Mouse (Mus musculus): ENCODE measurements around the gene Rnf212b. TPM values are rescaled to one million over a fixed set of nuclear protein-coding genes. Genes with fewer than 3 reads are reported as not detected.
"Not testable (repeated sequence)": the region's sequence is repeated elsewhere in the genome, so short reads cannot be mapped to it uniquely, and the experiment has no call there.

Gene Rnf212b
- total RNA-seq (2021), result not detected

DNA sequence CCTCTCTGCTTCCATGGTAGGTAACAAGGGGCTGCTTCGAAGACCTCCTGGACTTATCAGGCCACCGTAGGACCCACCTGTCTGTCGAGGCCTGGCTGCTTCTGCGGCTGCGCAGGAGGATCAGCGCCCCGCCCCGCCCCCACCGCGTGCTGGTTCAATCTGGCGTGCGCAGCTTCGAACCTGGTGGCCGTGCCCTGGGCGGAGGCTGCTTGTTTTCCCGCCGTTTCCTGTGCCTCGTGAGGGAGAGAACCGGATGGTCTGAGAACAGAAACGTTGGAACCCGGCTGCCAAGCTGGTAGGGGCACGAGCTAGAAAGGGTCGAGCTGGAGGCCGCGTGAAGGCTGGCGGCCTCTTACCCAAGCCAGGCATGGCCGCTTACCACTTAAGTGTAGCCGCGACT lies at the start of gene Rnf212b:
Gene Rnf212b (plus strand): TSS at position 151 of the 400 bp plus-strand sequence.
- DNase-seq, result no peak

GRCm38 (mm10) chr14:54766937-54767336 lies 47.0 kb upstream of the Rnf212b start:
- DNase-seq, result not testable (repeated sequence)

- DNase-seq, result no peak
Measured at GRCm38 (mm10) chr14:54768314-54769067, 45.5 kb upstream of the Rnf212b start.

DNA sequence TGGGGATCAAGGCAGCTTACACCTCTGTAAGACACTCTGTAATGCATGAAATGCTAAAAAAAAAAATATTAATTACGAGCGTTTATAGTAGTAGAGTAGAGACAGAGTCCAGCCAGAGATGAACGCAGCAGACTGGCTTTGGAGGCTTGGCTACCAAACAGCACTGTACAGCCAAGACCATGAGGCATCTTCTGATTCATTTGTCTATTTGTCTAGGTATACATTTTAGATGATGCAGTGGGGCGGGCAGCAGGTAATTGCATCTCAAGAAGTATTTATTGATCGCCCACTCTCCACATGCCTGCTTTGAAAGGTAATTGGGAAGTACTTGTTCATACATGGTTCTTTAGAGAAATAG lies 44.9 kb upstream of the Rnf212b start:
- DNase-seq, result no peak

DNA sequence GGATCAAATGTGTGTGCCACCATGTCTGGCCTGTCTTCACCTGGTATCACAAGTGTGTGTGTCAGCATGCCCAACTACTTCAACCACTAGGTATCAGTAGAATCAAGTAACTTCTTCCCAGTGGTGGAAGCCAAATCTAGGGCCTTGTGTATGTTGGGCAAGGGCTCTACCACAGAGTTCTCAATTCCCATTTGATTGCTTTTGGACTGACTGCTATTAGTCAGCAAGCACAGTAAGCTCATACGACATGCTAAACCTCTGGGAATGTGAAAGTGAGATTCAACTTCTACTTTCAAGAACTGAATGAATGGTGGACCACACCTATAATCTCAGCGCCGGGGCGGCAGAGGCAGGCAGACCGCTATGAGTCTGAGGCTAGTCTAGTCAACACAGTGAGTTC lies 43.6 kb upstream of the Rnf212b start:
- DNase-seq, result no peak

DNA sequence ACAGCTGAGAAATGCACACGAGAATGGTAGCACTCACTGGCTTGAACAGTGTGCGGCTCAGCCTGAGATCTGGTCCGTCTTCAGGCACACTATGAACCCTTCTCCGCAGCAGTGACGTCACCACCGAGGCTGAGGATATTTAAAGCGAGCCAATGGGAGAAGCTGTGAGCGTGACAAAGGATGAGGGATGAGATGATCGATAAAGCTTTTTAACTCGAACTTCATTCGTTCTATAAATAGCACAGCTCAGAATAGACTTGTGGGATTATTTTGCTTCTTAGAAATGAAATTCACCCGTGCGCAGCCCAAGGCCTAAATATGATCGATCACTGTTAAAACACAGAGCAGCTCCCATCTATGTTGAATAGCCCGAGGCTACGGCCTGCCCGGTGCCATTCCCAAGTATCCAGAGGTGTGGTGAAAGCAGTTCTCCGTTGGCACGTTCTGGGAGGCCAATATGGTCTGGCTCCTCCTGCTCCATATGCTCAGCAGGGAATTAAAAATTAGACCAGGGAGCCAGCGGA lies 41.5 kb upstream of the Rnf212b start:
- no peak for DNase-seq

DNA sequence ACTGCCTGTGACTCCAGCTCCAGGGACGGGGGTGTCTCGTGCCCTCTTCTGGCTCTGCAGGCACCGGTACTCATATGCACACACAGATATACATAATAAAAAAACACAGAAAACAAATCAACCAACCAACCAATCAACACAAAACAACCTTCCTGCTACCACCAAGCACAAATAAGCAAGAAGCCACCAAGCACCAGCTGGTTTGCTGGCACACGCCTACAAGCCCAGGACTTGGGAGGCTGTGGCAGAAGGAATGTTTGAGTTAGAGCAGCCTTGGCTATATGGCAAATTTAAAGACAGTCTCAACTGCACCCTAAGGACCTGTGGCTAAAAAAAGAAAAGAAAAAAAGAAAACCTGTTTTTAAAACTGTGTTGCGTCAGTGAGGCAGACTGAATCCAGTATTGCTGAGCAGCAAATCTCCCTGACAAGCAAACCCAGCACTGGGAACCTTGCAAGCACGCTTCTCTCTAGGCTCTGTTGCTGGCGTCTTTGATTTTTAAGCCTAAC lies 38.4 kb upstream of the Rnf212b start:
- no peak for DNase-seq

DNA sequence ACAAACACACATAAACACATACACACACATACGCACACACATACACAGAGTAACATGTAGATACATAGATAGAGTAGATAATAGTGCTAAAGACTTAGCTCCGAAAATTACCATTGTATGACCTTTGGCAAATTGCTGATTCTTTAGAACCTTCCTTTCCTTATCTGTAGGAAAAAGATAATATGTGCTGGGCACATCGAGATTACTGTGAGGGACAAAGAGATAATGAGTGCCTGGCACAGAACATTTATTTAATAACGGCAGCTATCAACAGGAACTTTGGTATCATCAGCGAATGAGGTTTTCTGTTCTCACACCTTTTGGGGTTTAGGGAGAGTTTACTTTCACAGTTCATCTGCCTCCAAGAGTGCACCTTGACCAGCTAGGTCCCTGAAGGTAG lies 37.2 kb upstream of the Rnf212b start:
- no peak for DNase-seq

GRCm38 (mm10) chr14:54777893-54778292 lies 36.0 kb upstream of the Rnf212b start:
- DNase-seq, result no peak

- DNase-seq, result no peak
Measured at GRCm38 (mm10) chr14:54780084-54780483, 33.9 kb upstream of the Rnf212b start.

DNA sequence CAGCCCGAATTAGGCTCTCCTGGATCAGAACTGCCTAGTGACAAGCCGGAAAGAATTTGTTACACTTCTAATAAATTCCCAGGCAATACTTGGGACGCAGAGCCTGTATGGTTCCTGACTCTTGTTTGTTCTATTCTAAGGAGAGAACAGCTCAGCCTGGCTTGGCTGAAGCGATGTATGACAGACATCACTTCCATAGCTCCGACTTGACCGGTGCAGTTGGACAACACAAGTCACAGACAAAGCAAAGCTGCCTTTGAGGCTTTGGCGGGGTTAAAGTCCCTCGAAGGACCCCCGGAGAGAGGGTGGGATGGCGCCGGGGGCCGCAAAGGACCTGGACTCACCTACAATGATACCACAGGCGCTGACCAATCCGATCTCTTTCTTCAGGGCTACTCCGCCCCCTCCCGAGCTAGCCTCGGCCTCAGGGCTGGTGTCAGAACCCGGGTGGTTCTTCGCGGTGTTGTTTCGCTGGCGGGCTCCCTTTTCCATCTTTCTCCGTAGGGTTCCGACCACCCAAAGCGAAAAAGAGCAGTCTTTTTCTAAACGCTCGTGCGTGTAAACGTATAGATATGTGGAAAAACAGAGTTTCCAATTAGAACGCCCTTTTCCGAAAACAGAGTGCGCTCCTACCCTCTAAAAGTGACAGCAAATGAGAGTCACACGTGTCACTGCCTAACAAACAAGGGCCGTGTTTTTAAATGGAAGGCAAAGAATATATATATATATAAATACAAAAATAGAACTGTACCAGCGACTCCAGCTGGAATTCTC lies 32.9 kb upstream of the Rnf212b start:
- DNase-seq, result peak; percentile 38

- peak; percentile 37 for DNase-seq
Measured at GRCm38 (mm10) chr14:54781610-54782365, 32.2 kb upstream of the Rnf212b start, which contains the start of gene Slc7a8. Slc7a8 (minus strand) TSS chr14:54781946.

DNA sequence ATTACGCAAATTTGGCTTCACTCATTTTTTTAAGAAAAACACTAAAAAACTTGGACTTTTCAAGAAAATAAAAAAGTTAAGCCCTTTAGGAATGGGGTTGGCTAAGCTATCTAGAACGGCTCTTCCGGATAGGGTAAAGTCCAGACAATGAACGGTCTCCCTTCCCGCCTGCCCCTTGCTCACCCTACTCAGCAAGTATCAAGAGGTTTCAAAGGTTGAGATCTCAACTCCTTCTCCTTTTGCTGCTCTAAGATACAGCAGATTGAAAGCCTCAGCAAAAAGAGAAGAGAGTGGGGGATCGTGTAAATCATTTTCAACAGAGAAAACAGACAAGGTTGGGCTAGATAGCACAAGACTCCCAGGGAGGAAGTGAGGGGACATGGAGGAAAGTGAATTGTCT lies 31.0 kb upstream of the Rnf212b start:
- no peak for DNase-seq

GRCm38 (mm10) chr14:54785898-54786297 lies 28.0 kb upstream of the Rnf212b start:
- DNase-seq, result peak; percentile 80

GRCm38 (mm10) chr14:54786489-54786888 lies 27.5 kb upstream of the Rnf212b start:
- peak; percentile 60 for DNase-seq

DNA sequence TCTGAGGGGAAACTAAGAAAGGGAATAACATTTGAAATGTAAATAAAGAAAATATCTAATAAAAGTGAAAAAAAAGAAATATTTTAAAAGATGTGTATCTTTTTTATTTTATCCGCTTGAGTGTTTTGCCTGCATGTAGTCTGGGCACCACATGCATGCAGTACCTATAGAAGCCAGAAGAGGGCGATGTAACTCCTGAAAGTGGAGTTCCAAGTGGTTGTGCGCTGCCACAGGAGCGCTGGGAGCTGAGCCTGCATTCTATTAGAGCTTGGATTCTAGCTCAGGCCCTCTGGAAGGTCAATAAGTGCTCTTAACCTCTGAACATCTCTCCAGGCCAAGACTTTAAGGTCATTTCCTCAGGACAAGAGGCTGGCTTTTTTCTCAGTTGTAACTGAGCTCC lies 26.7 kb upstream of the Rnf212b start:
- DNase-seq, result no peak

- DNase-seq, result no peak
Measured at GRCm38 (mm10) chr14:54788231-54788630, 25.7 kb upstream of the Rnf212b start.

DNA sequence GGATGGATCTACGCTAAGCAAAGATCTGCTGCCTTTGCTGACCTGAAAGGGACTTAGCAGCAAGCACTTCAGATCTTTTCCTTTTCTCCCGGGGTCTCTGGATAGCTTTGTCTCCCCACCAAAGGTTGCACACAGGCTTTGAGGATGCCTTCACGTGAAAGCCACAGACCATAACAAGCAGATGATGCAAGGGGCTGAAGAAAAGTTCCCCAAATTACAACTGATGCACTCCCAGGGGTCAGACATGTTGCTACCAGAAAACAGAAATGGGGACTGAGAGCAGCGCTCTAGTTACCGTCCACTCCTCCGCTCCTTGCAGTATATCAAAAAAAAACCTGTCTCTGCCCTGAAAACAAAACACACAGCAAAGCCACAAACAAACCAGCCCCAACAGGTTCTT lies 21.8 kb upstream of the Rnf212b start:
- DNase-seq, result no peak

GRCm38 (mm10) chr14:54793351-54793750 lies 20.6 kb upstream of the Rnf212b start:
- DNase-seq, result no peak

GRCm38 (mm10) chr14:54793894-54794830 lies 19.8 kb upstream of the Rnf212b start:
- DNase-seq, result no peak

DNA sequence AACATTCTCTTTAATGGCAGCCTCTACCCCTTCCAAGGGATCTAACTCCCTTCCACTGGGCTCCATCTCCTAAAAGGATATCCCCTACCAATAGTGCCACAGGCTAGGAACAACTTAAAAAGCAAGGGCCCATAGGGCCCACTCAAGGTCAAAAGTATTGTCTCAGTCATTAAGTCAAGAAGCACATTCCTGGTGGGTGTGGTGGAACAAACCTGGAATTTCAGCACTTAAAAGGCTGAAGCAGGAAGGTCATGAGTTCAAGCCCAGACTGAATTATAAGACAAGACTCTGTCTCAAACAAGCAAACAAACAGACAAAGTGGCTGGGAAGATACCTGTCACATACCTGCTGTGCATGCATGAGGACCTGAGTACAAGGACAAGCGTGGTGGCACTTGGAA lies 18.0 kb upstream of the Rnf212b start:
- no peak for DNase-seq

DNA sequence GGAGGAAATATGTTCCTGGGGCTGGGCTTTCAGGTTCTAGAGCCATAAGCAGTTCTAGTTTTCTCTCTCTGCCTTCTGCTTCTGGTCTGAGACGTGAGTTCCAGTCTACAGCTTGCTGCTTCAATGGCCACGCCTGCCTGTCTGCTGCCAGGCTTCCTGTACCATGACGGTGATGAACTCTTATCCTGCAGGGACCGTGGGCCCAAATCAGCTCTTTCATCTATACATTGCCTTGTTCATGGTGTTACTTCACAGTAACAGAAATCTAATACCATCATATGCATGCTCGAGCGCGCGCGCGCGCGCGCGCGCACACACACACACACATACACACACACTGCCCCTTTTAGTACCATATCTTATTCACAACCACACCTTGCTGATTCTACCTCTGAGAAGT lies 17.2 kb upstream of the Rnf212b start:
- no peak for DNase-seq

All from heart, postnatal 4 days (tissue).